Mouse (Mus musculus): ENCODE results near the gene Myh10. TPM values are rescaled to one million over a fixed set of nuclear protein-coding genes. Genes with fewer than 3 reads are reported as not detected.
"Not testable (repeated sequence)": the region's sequence is repeated elsewhere in the genome, so short reads cannot be mapped to it uniquely, and the experiment has no call there.

Myh10 gene
- total RNA-seq, 2 experiments from 2014 or later, result 122 to 139 TPM

DNA sequence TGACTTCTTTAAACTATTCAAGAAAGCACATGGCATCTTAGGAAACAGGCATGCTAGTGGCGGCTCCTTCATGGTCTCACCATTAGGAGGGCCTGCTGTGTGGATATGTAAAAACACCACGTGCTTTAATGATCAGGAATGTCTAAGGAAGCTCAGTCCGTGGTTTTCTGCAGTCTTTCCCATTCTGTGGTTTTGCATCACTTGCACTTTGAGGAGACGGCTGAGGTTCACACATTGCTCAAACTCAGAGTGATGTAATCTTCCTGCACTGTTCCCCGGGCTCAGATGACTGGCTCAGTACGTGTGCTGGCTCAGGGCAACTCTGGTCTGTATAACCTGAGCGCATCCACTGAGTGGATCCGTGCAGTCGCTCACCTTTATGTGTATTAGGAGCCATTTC, 91.0 kb downstream of the Myh10 start:
- DNase-seq (ENCODE audit: extremely low spot score in 1 of 2, low spot score in 1 of 2), result no peak

DNA sequence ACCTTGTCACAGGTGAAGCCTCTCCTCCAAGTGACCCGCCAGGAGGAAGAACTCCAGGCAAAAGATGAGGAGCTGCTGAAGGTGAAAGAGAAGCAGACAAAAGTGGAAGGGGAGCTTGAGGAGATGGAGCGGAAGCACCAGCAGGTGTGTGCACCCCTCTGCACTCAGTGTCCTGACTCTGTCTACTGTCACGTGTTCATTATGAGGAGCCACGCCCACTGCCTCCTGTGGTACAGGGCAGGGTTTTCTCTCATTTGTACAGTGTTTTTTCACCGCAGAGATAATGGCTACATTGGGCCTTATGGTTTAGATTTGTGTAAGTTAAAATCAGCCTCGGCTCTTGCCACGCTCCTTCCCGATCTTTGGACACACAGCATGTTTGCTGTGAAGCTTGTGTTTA, 94.5 kb downstream of the Myh10 start:
- no peak for DNase-seq (ENCODE audit: extremely low spot score in 1 of 2, low spot score in 1 of 2)

DNA sequence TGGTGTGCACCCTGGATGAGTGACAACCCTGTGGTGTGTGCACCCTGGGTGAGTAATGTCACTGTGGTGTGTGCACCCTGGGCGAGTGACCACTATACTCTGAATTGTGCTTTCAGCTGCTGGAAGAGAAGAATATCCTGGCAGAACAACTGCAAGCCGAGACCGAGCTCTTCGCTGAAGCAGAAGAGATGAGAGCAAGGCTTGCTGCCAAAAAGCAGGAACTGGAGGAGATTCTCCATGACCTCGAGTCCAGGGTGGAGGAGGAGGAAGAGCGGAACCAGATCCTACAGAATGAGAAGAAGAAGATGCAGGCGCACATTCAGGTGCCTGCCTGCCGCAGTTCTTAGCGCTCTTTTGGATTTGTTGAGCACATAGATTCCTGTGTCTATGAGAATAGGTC, 95.9 kb downstream of the Myh10 start:
- DNase-seq (ENCODE audit: extremely low spot score in 1 of 2, low spot score in 1 of 2), result no peak

GRCm38 (mm10) chr11:68790720-68791119, 99.4 kb downstream of the Myh10 start:
- no peak for DNase-seq (ENCODE audit: extremely low spot score in 1 of 2, low spot score in 1 of 2)

- DNase-seq (ENCODE audit: extremely low spot score in 1 of 2, low spot score in 1 of 2), result no peak
Observed at GRCm38 (mm10) chr11:68791794-68792193, 100.4 kb downstream of the Myh10 start.

GRCm38 (mm10) chr11:68798258-68798657, 106.9 kb downstream of the Myh10 start:
- no peak for DNase-seq (ENCODE audit: extremely low spot score in 1 of 2, low spot score in 1 of 2)

DNA sequence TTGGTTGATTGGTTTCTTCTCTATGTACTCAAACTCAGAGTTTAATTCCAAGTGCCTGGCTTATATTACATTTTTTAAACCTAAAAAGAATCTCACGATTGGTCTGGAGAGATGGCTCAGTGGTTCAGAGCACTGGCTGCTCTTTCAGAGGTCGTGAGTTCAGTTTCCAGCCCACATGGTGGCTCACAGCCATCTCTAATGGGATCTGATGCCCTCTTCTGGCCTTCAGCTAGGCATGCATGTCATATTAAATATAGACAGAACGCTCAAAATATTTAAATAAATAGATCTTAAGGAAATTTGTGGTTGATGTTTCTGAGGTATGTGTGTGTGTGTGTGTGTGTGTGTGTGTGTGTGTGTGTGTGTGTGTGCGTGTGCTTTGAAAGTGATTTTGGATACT, 113.8 kb downstream of the Myh10 start:
- DNase-seq (ENCODE audit: extremely low spot score in 1 of 2, low spot score in 1 of 2), result no peak

- DNase-seq (ENCODE audit: extremely low spot score in 1 of 2, low spot score in 1 of 2), result peak; percentile 70 to 92
Observed at GRCm38 (mm10) chr11:68807787-68808186, 116.4 kb downstream of the Myh10 start.

GRCm38 (mm10) chr11:68811881-68812577, 120.7 kb downstream of the Myh10 start:
- no peak for DNase-seq (ENCODE audit: extremely low spot score in 1 of 2, low spot score in 1 of 2)

- DNase-seq (ENCODE audit: extremely low spot score in 1 of 2, low spot score in 1 of 2), result no peak
Observed at GRCm38 (mm10) chr11:68818416-68818815, 127.1 kb downstream of the Myh10 start.

- DNase-seq (ENCODE audit: extremely low spot score in 1 of 2, low spot score in 1 of 2), result no peak
Observed at GRCm38 (mm10) chr11:68819226-68819805, 128.0 kb downstream of the Myh10 start.

- DNase-seq (ENCODE audit: extremely low spot score in 1 of 2, low spot score in 1 of 2), result no peak
Observed at GRCm38 (mm10) chr11:68822326-68822725, 131.0 kb downstream of the Myh10 start.

GRCm38 (mm10) chr11:68826735-68827134, 135.4 kb downstream of the Myh10 start:
- no peak for DNase-seq (ENCODE audit: extremely low spot score in 1 of 2, low spot score in 1 of 2)

DNA sequence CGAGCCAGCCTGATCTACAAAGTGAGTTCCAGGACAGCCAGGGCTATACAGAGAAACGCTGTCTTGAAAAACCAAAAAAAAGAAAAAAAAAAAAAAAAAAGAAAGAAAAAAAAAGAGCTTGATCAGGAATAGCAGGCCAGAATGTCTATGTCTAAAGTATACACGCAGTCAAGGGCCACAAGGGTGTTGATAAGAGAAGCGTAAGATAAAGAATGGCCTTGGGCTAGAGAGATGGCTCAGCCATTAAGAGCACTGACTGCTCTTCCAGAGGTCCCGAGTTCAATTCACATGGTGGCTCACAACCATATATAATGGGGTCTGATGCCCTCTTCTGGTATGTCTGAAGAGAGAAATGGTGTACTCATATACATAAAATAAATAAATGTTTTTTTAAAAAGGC, 140.2 kb downstream of the Myh10 start:
- DNase-seq (ENCODE audit: extremely low spot score in 1 of 2, low spot score in 1 of 2), result not testable (repeated sequence)

DNA sequence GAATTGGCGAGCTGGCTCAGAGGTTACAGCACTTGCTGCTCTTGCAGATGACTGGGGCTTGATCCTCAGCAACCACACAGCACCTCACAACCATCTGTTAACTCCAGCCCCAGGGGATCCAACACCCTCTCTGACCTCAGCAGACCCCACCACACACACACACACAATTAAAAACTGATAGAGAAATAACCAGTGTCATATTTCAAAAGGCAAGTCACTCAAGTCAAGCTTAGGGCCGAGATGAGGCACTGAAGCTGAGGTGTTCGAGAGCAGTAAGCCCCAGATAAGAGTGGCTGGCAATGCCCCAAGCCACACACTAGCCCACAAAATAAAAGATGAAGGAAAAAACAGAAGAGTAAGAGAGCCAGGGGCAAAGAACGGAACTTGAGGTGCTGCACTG, 141.4 kb downstream of the Myh10 start:
- no peak for DNase-seq (ENCODE audit: extremely low spot score in 1 of 2, low spot score in 1 of 2)

DNA sequence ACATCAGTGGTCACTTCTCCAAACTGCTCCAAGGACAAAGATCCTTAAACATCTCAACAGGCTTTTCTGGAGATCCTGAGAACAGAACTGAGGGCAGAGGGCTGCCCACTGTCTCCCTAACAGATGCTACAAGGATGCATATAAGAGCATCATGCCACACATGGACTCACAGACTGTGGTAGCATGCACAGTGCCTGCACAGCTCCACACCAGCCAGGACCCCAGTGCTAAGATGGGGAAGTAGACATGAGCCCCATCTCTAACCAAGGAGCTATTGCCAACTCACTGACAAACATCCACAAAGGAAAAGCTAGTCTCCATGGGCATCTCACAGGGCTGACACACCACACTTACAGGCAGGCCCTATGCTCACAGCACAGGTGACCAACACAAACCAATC, 142.2 kb downstream of the Myh10 start:
- DNase-seq (ENCODE audit: extremely low spot score in 1 of 2, low spot score in 1 of 2), result no peak

DNA sequence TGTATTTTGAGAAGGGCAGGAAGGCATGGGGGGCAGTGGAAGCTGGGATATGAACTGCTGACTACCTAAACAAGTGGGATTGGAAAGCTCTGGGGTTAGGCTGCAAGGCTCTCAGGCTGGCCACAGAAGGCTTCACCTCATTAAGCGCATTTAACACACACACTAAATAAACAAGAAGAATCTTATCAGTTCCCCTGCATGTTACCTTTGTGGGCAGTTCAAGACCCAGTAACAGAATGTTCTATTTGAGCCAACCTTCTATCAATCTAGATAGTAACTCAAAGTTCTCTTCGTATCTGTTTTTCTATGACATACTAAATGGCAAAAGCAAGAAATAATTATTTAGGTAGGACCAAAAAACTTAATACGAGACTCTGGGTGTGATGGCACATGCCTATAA, 143.7 kb downstream of the Myh10 start:
- no peak for DNase-seq (ENCODE audit: extremely low spot score in 1 of 2, low spot score in 1 of 2)

GRCm38 (mm10) chr11:68839606-68840005, 148.2 kb downstream of the Myh10 start:
- DNase-seq (ENCODE audit: extremely low spot score in 1 of 2, low spot score in 1 of 2), result no peak

- no peak for DNase-seq (ENCODE audit: extremely low spot score in 1 of 2, low spot score in 1 of 2)
Observed at GRCm38 (mm10) chr11:68850862-68851261, 159.5 kb downstream of the Myh10 start.

DNA sequence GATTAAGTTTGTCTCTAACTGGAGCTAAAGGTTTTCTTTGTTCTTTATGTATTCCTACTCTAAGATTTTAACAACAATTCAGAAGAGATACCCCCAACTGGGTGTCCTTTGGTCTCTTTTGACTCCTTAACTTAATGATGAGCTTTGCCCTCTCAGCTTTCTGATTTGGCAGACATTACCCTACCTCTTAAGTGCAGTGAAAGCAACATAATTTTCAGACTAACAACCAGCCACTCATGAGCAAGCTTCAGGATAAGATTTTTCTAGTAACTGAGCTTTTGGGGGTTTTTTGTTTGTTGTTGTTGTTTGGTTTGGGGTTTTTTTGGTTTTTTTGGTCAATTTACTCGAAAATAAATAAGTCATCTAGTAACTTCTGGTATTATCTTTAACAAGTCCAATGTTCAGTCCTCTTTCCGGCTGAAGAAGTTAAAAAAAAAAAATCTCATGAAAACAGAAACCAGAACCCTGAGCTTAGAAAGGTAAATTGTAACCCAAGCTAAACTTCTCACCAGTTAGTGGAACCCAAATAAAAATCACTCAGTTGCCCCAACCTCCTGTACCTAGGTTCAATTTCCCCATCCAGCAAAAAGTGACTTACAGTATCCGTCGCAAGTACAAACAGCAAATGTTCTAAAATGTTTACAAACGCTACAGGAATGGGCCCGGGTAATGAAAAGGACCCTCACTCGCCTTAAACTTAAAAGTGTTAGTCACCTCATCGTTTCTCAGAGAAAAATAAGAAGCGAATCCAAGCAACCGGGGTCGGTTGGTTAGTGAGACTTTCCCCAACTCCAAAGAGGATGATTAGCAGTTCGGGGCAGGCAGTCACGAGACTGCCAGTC, 160.5 kb downstream of the Myh10 start:
- no peak for DNase-seq (ENCODE audit: extremely low spot score in 1 of 2, low spot score in 1 of 2)

GRCm38 (mm10) chr11:68852486-68852901, 161.1 kb downstream of the Myh10 start:
- DNase-seq (ENCODE audit: extremely low spot score in 1 of 2, low spot score in 1 of 2), result peak in 1 of 2 experiments; percentile 46

Measured in layer of hippocampus, postnatal 25 days (tissue).